Mouse (Mus musculus): ENCODE data around the gene Ccn5. TPM values are rescaled to one million over a fixed set of nuclear protein-coding genes. Genes with fewer than 3 reads are reported as not detected.

The Ccn5 gene
- polyA plus RNA-seq, 1 experiment from 2014 or later, result 1.1 TPM

DNA sequence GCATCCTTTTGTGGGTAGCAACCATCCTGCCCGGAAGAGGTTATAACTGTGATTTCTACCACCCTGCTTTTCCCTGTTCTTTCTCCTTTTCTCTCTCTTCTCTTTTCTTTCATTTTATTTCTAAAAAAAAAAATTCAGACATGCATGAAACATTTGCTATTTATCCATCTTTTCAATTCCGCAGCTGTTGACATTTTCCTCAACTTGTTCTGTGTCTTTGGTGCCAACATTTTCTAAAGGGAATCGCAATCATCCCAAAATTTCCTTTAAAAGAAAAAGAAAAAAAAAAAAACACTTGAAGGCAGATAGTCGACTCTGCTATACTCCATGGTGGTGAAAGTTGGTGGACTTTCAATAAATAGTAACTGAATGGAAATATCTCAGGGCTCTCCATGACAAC, 11.5 kb upstream of the Ccn5 start:
- Histone ChIP-seq H3K36me3 (no peaks in the 10 kb centered on the region), H3K4me2 (no peak overlapping the region), H3K9me3 (no peaks in the 10 kb centered on the region), H3K27ac (no peak overlapping the region), H3K4me3 (no peak overlapping the region), H3K9ac (no peak overlapping the region), H3K27me3 (no peaks in the 10 kb centered on the region), H3K4me1 (peaks cover 10% of the 10 kb centered on the region)
- ATAC-seq (ENCODE audit: insufficient number of reproducible peaks, low FRiP score, low TSS enrichment, low read depth), result no peak
- 84% methylated on average over 4 of the region's 4 CpGs for WGBS

DNA sequence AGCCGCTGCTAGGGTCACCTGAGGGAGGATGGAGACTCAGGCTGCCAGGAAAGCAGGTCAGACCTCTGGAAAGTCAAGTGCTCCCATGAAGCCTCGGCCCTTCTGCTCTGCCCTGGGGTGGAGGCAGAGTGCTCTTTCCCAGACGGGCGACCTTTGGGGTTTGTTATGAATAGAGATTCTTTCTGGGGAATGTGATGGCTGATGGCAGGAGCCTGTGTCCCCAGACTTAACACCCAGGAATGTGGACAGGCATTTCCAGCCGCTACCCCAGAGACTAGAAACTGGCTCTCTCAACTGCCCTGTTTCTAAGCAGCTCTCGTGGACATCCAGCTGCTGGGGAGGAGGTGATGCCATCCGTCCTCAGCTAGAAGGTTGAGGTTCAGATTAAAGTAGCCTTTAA, 11.0 kb upstream of the Ccn5 start:
- H3K9ac ChIP-seq, result no peak overlapping the region
- no peak for ATAC-seq (ENCODE audit: insufficient number of reproducible peaks, low FRiP score, low TSS enrichment, low read depth)

GRCm38 (mm10) chr2:163813077-163813476, 7.6 kb upstream of the Ccn5 start:
- Histone ChIP-seq H3K9ac (no peak overlapping the region), H3K27ac (no peak overlapping the region), H3K27me3 (no peaks in the 10 kb centered on the region), H3K4me1 (peaks cover 10% of the 10 kb centered on the region), H3K4me3 (no peak overlapping the region), H3K9me3 (no peaks in the 10 kb centered on the region), H3K36me3 (no peaks in the 10 kb centered on the region), H3K4me2 (no peak overlapping the region)
- 56% methylated on average over 5 of the region's 5 CpGs for WGBS
- ATAC-seq (ENCODE audit: insufficient number of reproducible peaks, low FRiP score, low TSS enrichment, low read depth), result no peak

More for the DNA sequence above, 11.0 kb upstream of the Ccn5 start:
- no peaks in the 10 kb centered on the region for H3K36me3 ChIP-seq
- H3K9me3 ChIP-seq, result no peaks in the 10 kb centered on the region
- H3K4me2 ChIP-seq, result no peak overlapping the region
- no peaks in the 10 kb centered on the region for H3K27me3 ChIP-seq
- H3K4me3 ChIP-seq, result no peak overlapping the region
- H3K27ac ChIP-seq, result no peak overlapping the region
- 42% methylated on average over 7 of the region's 7 CpGs for WGBS
- H3K4me1 ChIP-seq, result peaks cover 10% of the 10 kb centered on the region

DNA sequence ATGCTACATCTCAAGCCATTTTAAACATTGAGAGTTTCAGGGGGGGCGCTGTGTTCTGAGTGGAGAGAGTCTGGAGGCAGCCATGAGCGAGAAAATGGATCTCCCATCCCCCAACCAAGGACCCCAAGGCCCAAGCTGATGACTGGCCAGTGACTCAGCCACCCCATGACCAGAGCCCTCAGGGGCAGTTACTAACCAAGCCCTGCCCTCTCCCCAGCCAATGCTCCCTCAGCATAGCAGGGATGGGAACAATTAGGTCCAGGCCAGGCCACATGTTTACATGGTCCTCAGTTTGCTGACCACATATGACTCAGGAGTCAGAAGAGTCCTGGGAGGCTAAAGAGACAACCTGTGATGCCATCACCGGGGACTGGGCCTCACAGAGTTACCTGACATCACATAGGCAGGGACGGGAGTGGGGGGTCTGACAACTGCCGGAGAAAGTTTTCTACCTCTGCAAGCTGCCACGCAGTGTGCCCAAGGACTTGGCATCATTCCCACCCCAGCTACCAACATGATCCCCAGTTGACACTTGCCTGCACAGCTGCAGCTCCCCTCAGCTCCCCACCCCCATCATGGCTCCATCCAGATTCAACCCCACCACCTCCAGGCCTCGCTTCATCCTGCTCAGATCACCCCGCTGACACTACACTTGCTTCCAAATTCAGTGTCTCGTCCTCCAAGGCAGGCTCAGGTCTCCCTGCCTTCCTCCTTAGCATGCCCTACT, 5.8 kb upstream of the Ccn5 start:
- Histone ChIP-seq H3K36me3 (no peaks in the 10 kb centered on the region), H3K27ac (no peak overlapping the region), H3K4me2 (no peak overlapping the region), H3K9me3 (no peaks in the 10 kb centered on the region), H3K9ac (no peak overlapping the region), H3K27me3 (no peaks in the 10 kb centered on the region), H3K4me3 (no peak overlapping the region), H3K4me1 (peaks cover 10% of the 10 kb centered on the region)
- ATAC-seq (ENCODE audit: insufficient number of reproducible peaks, low FRiP score, low TSS enrichment, low read depth), result no peak; the same call in 1 of the 2 replicates
- 78% methylated on average over 9 of the region's 9 CpGs for WGBS

DNA sequence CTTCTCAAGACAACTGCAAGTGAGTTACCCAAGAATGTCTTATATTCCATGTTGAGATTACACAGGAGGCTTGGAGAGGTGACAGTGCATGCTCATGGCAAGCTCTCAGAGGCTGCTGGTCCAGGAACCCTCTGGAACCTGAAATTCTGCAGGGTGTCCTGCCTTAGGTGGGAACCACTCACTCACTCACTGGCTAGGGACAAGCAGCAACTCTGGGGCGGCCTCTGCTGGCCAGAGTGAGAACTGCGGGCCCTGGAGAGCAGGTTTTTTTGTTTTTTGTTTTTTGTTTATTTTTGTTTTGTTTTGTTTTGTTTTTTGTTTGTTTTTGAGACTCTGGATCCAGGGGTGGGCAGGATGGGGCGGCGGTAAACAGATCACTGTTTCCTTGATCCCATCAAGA, 2.6 kb downstream of the Ccn5 start:
- Histone ChIP-seq H3K4me3 (no peak overlapping the region), H3K27me3 (no peaks in the 10 kb centered on the region), H3K36me3 (no peaks in the 10 kb centered on the region), H3K27ac (no peak overlapping the region), H3K4me1 (peaks cover 14% of the 10 kb centered on the region), H3K9ac (no peak overlapping the region), H3K9me3 (no peaks in the 10 kb centered on the region), H3K4me2 (0 out of 2 replicates have a peak overlapping the region, but pooled peaks have one; percentile 30)
- no peak for ATAC-seq (ENCODE audit: insufficient number of reproducible peaks, low FRiP score, low TSS enrichment, low read depth)
- 8% methylated on average over 4 of the region's 4 CpGs for WGBS

- Histone ChIP-seq H3K27me3 (no peaks in the 10 kb centered on the region), H3K9me3 (no peaks in the 10 kb centered on the region), H3K9ac (no peak overlapping the region), H3K36me3 (no peaks in the 10 kb centered on the region), H3K4me3 (0 out of 2 replicates have a peak overlapping the region, but pooled peaks have one; percentile 1), H3K4me2 (peak overlapping the region; percentile 30; the same call in 1 of the 2 replicates), H3K4me1 (peaks cover 14% of the 10 kb centered on the region), H3K27ac (no peak overlapping the region)
- 18% methylated on average over 11 of the region's 11 CpGs for WGBS
- peak; percentile 33; the same call in 1 of the 2 replicates for ATAC-seq (ENCODE audit: insufficient number of reproducible peaks, low FRiP score, low TSS enrichment, low read depth)
Observed at GRCm38 (mm10) chr2:163823771-163824170, 3.1 kb downstream of the Ccn5 start.

- WGBS, result 75% methylated on average over 1 of the region's 1 CpGs
- ATAC-seq (ENCODE audit: insufficient number of reproducible peaks, low FRiP score, low TSS enrichment, low read depth), result no peak
- Histone ChIP-seq H3K36me3 (no peaks in the 10 kb centered on the region), H3K4me2 (no peak overlapping the region), H3K4me1 (0 out of 2 replicates have a peak, but pooled peaks cover 8% of the 10 kb centered on the region), H3K9me3 (no peaks in the 10 kb centered on the region), H3K9ac (no peak overlapping the region), H3K4me3 (no peak overlapping the region), H3K27ac (no peak overlapping the region), H3K27me3 (no peaks in the 10 kb centered on the region)
Observed at GRCm38 (mm10) chr2:163825861-163826260, 5.2 kb downstream of the Ccn5 start.

DNA sequence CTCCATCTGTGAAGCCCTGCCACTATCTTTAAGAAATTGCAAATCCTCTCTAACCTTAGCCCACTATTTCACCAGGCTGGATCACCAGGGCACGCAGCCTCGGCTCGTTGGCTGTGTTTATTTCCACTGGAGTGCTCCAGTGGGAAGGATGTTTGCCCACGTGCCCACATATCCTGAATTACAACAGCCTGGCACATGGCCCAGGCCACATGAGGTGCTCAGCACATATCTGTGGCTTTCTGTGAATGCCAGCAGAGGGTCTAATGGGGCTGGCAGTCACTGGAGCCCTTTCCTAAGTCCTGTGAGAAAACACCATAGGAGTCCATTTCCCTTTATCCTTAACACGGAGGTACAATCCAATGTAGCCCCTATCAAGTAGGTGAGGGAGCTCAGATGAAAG, 5.8 kb downstream of the Ccn5 start:
- Histone ChIP-seq H3K4me1 (0 out of 2 replicates have a peak, but pooled peaks cover 8% of the 10 kb centered on the region), H3K27ac (no peak overlapping the region), H3K9ac (no peak overlapping the region), H3K27me3 (no peaks in the 10 kb centered on the region), H3K4me2 (no peak overlapping the region), H3K36me3 (no peaks in the 10 kb centered on the region), H3K9me3 (no peaks in the 10 kb centered on the region), H3K4me3 (no peak overlapping the region)
- 55% methylated on average over 5 of the region's 5 CpGs for WGBS
- ATAC-seq (ENCODE audit: insufficient number of reproducible peaks, low FRiP score, low TSS enrichment, low read depth), result no peak

GRCm38 (mm10) chr2:163831163-163831562, 10.5 kb downstream of the Ccn5 start:
- Histone ChIP-seq H3K4me2 (no peak overlapping the region), H3K9ac (no peak overlapping the region), H3K9me3 (no peaks in the 10 kb centered on the region), H3K4me3 (no peak overlapping the region), H3K4me1 (0 out of 2 replicates have a peak, but pooled peaks cover 5% of the 10 kb centered on the region), H3K36me3 (no peaks in the 10 kb centered on the region), H3K27ac (no peak overlapping the region), H3K27me3 (no peaks in the 10 kb centered on the region)
- ATAC-seq (ENCODE audit: insufficient number of reproducible peaks, low FRiP score, low TSS enrichment, low read depth), result no peak
- 54% methylated on average over 1 of the region's 1 CpGs for WGBS

DNA sequence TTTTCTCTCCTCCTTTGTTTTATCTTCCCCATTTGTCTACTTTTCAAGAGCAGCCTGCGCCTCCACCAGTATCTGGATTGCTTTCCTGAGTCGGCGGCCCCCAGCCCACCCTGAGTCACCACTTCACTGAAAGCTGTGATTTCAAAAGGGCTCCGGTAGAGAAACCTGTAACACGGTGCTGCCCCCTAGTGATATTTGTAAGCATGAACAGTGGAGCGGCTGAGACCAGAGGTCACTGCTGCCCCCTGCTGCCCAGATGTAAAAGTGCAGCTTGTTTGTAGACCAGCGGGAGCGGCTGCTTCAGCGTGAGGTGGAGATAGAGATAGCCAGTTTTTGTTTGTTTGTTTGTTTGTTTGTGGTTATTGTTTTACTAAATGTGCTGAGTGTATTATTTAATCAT, 17.4 kb downstream of the Ccn5 start:
- Histone ChIP-seq H3K36me3 (no peaks in the 10 kb centered on the region), H3K4me1 (no peaks in the 10 kb centered on the region), H3K27me3 (0 out of 2 replicates have a peak, but pooled peaks cover 6% of the 10 kb centered on the region), H3K4me3 (no peak overlapping the region), H3K9ac (no peak overlapping the region), H3K9me3 (no peaks in the 10 kb centered on the region), H3K27ac (no peak overlapping the region), H3K4me2 (no peak overlapping the region)
- WGBS, result 30% methylated on average over 9 of the region's 9 CpGs
- ATAC-seq (ENCODE audit: insufficient number of reproducible peaks, low FRiP score, low TSS enrichment, low read depth), result no peak

DNA sequence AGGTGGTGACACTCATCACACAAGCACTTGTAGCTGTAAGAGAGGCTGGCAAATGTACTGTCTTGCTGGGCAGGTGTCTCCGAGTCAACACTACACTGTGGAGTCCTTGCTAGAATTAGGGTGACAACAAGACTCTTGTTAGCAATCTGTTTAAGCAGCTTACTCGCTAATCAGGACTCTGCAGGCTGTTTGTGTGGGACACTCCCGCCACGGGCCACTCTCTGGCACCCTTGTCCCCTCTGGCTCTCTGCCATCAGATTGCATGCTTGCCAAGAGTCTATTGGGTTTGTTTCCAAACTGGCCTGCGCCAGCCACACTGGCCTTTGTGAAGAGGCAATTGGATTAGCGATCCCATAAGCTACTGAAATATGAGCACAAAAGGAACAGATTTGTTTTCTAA, 18.9 kb downstream of the Ccn5 start:
- H3K9me3 ChIP-seq, result no peaks in the 10 kb centered on the region
- H3K4me1 ChIP-seq, result no peaks in the 10 kb centered on the region
- ATAC-seq (ENCODE audit: insufficient number of reproducible peaks, low FRiP score, low TSS enrichment, low read depth), result no peak
- H3K4me2 ChIP-seq, result no peak overlapping the region
- H3K9ac ChIP-seq, result no peak overlapping the region
- no peak overlapping the region for H3K4me3 ChIP-seq
- 0 out of 2 replicates have a peak, but pooled peaks cover 6% of the 10 kb centered on the region for H3K27me3 ChIP-seq
- WGBS, result 60% methylated on average over 6 of the region's 6 CpGs
- H3K27ac ChIP-seq, result no peak overlapping the region
- no peaks in the 10 kb centered on the region for H3K36me3 ChIP-seq

GRCm38 (mm10) chr2:163842043-163842442, 21.4 kb downstream of the Ccn5 start:
- Histone ChIP-seq H3K4me2 (no peak overlapping the region), H3K9me3 (no peaks in the 10 kb centered on the region), H3K9ac (no peak overlapping the region), H3K36me3 (no peaks in the 10 kb centered on the region), H3K27me3 (0 out of 2 replicates have a peak, but pooled peaks cover 6% of the 10 kb centered on the region), H3K4me3 (no peak overlapping the region), H3K27ac (no peak overlapping the region), H3K4me1 (no peaks in the 10 kb centered on the region)
- no peak for ATAC-seq (ENCODE audit: insufficient number of reproducible peaks, low FRiP score, low TSS enrichment, low read depth)
- 62% methylated on average over 4 of the region's 4 CpGs for WGBS

Data from limb, embryonic 15.5 days (tissue).